Mouse (Mus musculus) retina, postnatal 1 day (tissue): ENCODE results near the gene Arid4a.
"Not testable (repeated sequence)": the region's sequence is repeated elsewhere in the genome, so short reads cannot be mapped to it uniquely, and the experiment has no call there.

ENCODE experiments used
- DNase-seq: peaks from one replicate; pipeline ENCODE4 v3.0.0-alpha.2; 2012

The Arid4a gene

DNA sequence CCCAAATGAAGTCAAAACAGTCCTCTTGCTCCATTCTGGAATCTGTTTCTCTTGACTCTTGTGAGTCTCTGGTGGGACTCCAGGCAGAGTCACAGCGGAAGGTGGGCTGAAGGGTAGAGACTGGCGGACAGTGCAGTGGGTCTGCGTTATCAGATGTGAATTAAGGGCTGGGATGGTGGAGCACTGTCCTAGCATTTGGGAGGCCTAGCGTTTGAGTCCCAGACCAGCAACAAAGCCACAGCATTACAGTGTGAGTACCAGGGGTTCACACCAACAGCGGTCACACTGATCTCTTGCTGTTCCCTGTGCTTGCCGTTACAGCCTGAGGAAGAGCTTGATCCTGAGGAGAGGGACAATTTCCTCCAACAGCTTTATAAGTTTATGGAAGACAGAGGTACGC, 44.0 kb downstream of the Arid4a start:
- no peak for DNase-seq

DNA sequence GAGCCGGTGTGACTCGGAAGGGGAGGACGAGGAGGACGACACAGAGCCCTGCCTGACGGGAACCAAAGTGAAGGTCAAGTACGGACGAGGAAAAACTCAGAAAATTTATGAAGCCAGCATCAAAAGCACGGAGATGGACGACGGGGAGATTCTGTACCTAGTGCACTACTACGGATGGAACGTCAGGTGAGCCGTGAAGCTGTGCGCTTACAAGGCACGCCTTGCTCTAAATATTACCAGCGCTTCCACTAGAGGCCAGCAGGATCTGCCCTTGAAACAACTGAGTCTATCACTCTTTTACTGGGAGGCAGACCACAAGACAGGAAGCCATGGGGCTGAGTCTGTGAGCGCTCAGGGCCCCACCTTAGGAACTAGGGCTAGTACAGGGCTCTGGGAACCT, 54.1 kb downstream of the Arid4a start:
- no peak for DNase-seq

DNA sequence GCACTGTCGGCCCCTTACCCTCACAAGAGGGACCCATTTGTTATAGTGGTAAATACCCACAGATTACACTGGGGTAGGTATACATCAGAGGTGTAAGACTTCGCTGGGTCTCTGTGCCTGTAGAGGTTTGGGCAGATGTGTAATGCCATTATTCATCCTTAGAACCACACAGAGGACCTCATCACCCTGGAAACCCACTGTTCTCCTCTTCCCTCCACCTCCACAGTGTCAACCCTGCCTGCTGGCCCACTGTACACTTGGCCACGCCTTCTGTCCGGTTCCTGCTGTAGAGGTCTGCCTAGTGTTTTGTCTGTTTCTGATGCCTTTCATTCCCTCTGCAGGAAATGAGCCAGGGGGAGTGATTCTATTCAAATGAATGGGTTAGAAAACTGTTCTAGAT, 56.3 kb downstream of the Arid4a start:
- no peak for DNase-seq

DNA sequence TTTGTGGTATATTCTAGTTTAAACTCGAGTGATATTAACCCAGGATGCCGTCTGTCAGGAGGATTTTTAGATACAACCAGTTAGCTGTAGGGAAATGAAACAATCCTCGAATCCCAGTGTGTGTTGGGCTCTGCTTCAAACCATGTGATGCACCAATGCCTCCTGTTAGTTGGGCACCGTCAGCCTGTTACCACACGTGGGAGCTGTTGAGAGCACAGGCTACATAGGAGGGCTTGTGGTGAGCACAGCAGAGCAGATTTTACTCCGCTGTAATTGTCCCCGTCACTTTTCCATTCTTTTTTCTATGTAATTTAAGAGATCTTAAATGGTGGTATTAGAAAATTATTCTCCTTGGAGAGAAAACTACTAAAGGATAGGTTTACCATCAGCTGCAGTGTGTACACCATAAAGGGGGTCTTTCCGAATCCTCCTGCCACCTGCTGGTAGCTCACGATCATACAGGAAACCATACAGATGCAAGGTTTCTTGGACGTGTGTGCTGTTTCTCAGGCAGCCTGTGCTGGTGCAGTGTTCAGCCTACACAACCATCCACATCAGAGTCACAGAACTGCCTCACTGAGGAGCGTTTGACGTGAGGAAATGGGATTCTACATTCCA, 57.4 kb downstream of the Arid4a start:
- peak; percentile 51 for DNase-seq

DNA sequence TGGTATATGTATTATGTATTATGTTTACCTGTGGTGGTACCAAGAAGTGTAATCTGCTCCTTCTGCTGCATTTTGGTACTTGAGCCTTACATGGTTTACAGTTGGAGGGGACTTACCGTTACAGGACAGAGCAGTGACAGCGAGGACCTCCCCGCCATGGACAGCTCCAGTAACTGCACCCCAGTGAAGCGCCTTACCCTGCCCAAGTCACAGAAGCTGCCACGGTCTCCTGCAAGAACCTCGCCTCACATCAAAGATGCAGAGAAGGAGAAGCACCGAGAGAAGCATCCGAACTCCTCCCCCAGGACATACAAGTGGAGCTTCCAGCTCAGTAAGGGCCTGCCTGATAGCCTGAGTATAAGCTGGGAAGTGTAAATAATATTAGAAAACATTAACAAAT, 70.5 kb downstream of the Arid4a start:
- no peak for DNase-seq

DNA sequence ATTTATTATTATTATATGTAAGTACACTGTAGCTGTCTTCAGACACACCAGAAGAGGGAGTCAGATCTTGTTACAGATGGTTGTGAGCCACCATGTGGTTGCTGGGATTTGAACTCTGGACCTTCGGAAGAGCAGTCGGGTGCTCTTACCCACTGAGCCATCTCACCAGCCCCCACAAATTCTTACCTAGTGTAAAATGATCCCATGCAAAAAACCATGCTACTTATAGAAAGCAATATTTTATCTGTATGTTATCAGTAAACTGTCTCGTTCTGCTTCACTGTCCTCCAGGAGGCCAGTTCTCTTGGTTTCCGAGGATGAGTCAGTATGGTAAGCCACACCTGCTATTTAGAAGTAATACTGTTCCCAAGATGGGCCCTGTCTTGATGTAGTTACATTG, 88.5 kb downstream of the Arid4a start:
- DNase-seq = not testable (repeated sequence)

DNA sequence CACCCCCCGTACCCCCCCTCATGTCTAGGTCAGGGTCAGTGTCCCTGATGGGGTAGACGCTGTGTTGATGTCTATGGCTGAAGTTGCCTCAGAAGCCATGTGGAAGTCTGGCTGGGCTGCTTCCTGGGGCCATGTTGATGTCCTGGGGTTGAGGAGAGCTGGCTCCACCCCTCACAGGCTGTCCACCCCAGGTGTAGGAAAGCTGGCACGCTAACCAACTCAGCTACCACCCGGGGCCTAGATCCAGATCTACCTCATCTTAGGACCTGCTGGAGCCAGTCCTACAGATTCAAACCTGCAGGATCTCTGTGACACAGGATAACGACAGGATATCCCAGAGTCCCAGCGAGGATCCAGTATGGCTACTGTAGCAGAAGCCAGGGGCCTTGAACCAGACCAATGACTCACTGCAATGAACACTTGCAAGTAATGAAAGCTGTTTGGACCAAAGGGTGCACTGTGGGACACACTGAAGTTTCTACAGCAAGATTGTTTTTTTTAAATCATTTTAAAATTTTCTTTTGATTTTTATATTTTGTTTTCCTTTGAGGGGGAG, 91.5 kb downstream of the Arid4a start:
- DNase-seq = no peak

DNA sequence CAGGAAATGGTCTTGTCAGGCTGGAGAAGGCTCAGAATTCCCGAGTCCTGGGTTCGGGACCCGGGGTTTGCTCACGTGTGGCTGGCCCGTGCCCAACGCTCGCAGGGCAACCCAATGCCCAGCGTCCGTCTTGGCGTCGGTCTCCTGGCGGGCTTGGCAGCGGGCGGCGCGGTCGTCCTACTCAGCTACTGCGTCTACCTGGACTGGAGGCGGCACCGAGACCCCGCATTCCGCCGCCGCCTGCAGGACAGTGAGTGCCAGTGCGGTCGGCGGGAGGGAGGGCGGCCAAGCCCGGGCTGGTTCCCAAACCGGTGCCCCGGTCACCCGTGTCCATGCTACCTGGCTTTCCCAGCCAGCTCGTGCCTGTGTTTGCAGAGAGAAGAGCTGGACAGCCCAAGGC, 95.5 kb downstream of the Arid4a start, which contains the start of gene Tomm20l:
Gene Tomm20l, plus strand, starts transcription at position 98 of the 400 bp plus-strand sequence.
- DNase-seq = peak; percentile 53

DNA sequence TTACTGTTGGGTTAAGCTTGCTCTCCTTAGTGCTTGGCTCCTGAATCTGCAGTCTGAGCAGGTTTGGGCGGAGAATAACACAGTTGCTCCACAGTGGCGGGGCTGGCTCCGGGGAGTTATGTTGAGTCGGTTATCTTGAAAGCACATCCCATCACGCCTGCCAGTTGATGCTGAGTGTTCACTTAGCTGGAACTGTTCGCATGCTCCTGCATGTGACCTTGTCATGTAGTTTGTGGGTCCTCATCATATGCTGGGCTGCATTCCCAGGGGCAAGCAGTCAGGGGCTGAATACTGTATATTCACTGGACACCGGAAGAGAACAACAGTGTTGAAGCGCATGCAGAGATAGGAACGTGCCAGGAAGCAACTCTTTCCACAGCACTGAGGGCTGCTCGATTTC, 97.3 kb downstream of the Arid4a start:
- DNase-seq = no peak

DNA sequence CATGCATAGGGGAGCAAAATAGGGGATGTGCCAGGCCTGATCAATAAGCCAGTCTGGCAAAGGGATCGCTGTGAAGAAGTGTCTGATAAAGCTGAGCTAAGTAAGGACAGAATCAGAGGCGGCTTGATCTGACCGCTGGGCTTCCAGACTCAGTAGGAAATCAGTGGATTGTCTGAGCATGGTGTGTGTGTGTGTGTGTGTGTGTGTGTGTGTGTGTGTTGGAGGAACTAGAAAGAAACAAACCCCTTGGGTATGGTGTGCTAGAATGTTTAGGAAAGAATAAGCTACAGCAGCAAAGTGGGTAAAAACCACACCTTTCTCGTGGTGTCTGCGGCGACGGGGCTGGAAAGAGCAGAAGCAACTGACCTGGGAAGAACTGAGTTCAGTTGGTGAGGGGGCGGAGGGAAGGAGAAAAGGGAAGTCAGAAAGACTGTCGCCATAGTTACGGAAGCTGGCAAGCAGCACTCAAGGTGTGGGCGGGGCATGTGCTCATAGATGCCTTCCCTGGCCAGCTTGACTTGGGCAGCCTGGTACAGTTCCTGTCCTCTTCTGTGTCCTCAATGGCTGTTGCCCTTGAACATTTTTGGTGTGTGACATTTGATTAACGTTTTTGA, 98.0 kb downstream of the Arid4a start:
- peak; percentile 71 for DNase-seq

DNA sequence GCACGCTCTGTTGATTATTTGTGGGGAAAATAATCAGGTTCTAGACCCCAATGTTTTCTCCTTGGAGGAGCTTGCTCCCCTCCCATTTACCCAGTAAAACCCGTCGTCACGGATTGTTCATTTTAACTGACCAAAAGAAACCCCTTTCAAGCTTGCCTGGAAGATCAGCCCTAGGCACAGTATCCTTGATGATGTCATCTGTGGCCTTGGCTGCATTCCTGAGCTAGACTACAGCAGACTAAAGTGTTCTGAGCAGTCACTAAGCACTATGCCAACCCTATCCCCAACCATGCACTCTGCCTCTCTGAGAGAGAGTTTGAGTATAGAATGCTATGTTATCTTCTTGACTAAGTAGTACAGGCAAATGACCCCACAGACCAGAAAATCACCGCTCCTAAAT, 100.6 kb downstream of the Arid4a start:
- no peak for DNase-seq

DNA sequence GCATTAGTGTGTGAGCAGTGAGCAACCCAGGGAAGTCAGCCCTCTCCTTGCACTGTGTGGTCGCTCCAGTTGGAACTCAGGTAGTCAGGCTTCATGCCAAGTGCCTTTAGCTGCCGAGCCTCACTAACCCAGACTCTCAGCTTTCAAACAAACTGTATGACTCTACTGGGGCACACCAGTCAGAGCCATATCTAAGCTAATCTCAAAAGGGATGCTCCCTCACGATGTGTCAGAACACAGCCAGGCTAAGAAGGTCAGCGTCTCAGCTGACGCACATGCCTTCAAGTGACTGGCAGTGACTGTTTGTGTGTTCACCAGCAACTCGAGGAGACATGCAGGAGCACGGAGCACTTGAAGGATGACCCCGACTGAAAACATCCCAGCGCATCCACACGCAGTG, 106.9 kb downstream of the Arid4a start:
- DNase-seq = no peak

DNA sequence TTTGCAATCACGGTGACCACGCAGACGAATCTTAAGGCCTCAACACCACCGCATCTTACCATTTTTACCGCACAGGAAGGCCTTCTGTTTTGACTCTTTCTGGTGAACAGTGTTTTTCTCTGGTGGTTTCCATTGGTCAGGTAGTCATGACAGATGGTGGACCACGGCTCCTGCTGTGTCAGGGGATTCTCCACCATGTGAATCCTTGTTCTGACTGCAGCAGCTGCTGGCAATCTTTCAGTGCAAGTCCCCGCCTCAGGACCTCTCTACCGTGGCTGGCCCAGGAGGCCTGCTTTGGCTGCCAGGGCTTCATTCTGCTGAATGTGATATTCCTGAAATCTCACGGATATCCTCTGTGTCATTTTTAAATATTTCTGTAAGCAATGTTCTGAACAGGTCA, 107.5 kb downstream of the Arid4a start:
- no peak for DNase-seq

DNA sequence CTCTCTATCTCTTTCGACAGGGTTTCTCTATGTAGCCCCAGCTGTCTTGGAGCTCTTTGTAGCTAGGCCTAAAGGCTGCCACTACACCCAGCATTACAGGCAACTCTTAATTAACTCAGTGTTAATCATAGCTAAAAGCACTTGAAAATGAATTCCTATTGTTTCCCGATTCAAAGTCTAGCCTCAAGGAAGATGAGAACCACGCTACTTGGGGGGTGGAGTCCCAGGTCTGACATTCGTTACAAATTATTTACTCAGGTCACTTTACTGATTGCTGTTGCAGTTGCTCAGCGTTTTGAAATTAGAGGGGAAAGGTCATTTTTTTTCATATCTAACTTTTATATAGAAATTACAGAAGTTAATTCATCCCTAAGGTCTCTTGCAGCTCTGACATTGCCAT, 119.8 kb downstream of the Arid4a start:
- no peak for DNase-seq

DNA sequence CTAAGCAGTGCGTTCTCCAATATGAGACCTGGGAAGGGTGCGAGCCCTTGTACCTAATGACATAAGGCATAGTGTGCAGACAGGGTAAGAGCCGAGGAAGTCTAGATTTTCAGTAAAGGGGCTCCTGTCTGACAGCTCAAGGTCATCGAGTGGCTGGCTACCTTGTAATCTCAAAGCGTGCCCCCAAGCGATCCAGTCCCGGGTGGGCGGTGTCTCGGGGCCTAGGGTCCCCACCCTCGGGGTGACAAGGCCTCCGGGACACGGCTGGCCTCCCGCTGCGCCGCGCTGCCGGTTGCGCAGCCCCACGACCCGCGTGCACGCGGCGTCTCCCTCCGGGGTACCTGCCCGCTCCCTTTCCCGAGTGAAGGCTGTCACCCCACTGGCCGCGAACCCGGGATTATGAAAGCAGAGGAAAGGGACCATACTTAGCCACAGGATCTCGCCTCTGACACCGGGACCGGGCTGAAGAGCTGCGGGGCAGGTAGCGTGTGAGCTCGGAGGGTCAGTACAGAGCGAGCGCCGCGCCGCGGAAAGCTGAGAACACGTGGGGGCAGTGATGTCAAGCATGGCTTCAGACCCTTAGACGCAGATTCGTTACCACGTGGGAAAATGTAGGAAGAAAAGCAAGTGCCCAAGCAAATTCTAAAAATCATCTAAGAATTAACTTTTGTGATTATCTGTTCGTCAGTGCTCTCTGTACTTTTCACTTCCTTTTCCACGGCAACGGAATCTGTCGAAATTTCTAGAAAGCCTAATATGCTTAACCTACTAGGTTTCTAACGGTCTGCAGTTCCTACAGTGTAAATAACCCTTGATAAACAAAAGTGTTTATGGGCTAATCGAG, 120.6 kb downstream of the Arid4a start, which contains the start of the genes Timm9 and 2700049A03Rik:
Gene Timm9, minus strand, starts transcription at position 555 of the 844 bp plus-strand sequence.
Gene 2700049A03Rik, plus strand, starts transcription at position 719 of the 844 bp plus-strand sequence.
- DNase-seq = peak; percentile 96

DNA sequence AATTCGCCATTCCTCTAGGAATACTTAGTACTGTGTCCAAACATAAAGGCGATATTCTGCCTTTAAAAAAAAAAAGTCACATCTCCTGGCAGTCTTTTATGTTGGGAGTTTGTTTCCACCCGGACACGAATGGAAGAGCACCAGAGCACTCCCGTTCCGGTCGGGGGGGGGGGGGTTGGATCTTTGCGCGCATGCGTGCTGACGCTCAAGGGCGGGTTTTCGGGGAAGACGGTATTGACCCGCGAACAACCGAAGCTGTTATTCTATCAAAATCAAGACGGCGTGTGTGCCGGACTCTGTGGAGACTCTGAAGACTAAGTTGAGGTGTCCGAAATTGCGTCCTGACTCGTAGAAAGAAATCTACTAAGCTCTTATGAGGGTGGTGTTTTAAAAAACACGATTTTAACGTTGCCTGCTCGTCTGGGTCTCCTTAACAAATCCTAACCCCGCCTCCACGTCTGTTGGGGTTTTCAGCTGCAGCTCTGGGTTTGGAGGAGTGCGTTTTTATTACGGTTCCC, 121.2 kb downstream of the Arid4a start:
- DNase-seq = peak; percentile 97

DNA sequence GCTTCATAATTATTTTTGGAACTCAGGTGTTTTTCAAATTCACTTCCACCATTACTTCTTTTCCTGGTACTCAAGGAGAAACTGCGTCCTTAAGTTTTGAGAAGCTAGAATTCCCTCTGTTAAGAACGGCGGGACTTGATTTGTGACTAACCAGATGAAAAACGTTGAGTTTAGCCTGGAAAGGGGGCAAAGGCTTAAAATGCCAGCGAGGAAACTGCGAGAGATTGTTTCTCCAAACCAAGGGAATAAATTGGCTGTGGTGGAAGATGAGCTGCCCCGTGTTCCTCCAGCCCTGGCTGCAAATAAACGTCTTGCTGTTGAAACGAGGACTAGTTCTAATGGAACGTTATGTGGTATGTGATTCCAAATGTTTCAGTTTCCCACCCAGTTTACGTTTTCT, 121.9 kb downstream of the Arid4a start:
- no peak for DNase-seq

DNA sequence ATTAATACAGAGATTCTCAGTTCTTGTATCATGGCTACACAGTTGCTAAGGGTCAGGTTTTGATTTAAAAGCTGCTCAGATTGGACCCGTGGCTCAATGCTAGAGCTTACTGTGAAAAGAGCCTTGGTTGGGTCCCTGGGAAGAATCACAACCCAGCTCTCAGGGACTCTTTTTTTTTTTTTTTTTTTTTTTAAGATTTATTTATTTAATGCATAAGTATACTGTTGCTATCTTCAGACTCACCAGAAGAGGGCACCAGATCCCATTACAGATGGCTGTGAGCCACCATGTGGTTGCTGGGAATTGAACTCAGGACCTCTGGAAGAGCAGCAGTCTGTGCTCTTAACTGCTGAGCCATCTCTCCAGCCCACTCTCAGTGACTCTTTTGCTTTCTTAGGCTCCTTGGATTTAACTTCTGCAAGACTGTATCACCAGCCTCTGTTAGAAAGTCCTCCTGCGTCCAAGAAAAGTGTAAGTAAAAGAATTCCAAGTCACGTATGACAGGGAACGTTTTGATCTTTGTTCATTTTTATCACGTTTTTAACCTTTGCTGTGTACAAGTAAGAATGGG, 123.6 kb downstream of the Arid4a start:
- DNase-seq = no peak

DNA sequence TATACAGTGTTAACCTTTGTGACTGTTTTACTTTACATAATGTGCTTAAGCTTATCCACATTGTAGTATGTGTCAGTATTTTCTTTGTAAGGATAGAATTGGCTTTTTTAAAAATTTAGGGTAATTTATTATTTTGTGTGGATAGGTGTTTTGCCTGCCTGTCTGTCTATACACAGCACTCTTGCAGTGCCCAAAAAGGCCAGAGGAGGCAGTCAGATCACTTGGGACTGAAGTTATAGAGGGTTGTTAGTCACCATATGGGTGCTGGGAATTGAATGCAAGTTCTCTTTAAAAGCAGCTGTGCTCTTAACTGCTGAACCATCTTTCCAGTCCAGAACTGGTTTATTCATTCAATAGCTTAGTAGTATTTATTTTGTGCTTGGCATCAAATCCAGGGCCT, 125.4 kb downstream of the Arid4a start:
- DNase-seq = no peak

DNA sequence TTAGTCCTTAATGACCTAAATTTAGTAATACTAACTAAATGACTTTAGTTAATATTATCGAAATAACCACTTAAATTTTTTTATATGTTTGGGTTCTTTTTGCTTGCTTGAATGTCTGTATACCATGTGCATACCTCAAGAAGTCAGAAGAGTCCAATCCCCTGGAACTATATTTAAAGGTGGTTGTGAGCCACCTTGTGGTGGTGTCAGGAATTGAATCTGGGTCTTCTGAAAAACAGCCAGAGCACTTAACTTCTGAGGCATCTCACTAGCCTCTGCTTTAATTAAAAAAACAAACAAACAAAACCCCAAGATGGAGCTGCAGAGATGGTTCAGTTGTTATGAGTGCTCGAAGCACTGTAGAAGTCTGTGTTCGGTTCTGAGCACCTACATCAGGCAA, 131.9 kb downstream of the Arid4a start:
- peak; percentile 57 for DNase-seq
